26 mouse cellular contexts compared by ENCODE assay signal in genomic region chr1:82738066-82738465, GRCm38 (mm10). TPM values are rescaled to one million over a fixed set of nuclear protein-coding genes. Genes with fewer than 3 reads are reported as not detected.
"Had no signal": no experiment of that assay in that cellular context is flagged by ENCODE, and none has a peak within 500 bp of the region (broad histone marks: within the 10 kb centered on the region; RNA-seq: fewer than 3 reads in every experiment).

No protein-coding gene starts in this region.

- ATAC-seq: midbrain, embryonic 16.5 days had no signal

- H3K9ac ChIP-seq: lung, embryonic 14.5 days; midbrain, embryonic 12.5 days; neural tube, embryonic 13.5 days; neural tube, embryonic 15.5 days had no signal

- H3K9me3 ChIP-seq: midbrain, embryonic 10.5 days; midbrain, embryonic 12.5 days; neural tube, embryonic 13.5 days; neural tube, embryonic 15.5 days had no signal

- DNase-seq: lung, embryonic 14.5 days; lung, postnatal 10 days; lung, postnatal 4 days; midbrain, embryonic 14.5 days; retina, postnatal 1 day; right cerebral cortex, adult 18-20 months; right cerebral cortex, postnatal 25 days; right cerebral cortex, postnatal 4 days; spleen, adult 18-20 months; thymus, adult 18-20 months; thymus, postnatal 14 days; thymus, postnatal 36 days had no signal

- H3K4me1 ChIP-seq: midbrain, embryonic 10.5 days; midbrain, embryonic 12.5 days; neural tube, embryonic 13.5 days; neural tube, embryonic 15.5 days had no signal

- H3K4me2 ChIP-seq: lung, embryonic 14.5 days; midbrain, embryonic 12.5 days; neural tube, embryonic 13.5 days; neural tube, embryonic 15.5 days had no signal

- H3K27ac ChIP-seq: midbrain, embryonic 10.5 days; midbrain, embryonic 12.5 days; neural tube, embryonic 13.5 days; neural tube, embryonic 15.5 days had no signal

- H3K4me3 ChIP-seq: midbrain, embryonic 10.5 days; midbrain, embryonic 12.5 days; myocyte; neural tube, embryonic 13.5 days; neural tube, embryonic 15.5 days had no signal

- H3K27me3 ChIP-seq: midbrain, embryonic 12.5 days; neural tube, embryonic 13.5 days; neural tube, embryonic 15.5 days had no signal

RNA-seq across cellular contexts. Expression of gene Tm4sf20, which starts 30.2 kb away (rescaled TPM):
- total RNA-seq: megakaryocyte, adult 5-6 weeks; megakaryocyte-erythroid progenitor cell, adult 5-6 weeks had no signal
- polyA plus RNA-seq: lung, embryonic 14.5 days; lung, embryonic 16.5 days; midbrain, embryonic 10.5 days; myocyte; neural tube, embryonic 15.5 days had no signal

RNA-seq across cellular contexts. Expression of gene Gm47791, which starts 33.0 kb away (rescaled TPM):
- total RNA-seq: megakaryocyte, adult 5-6 weeks; megakaryocyte-erythroid progenitor cell, adult 5-6 weeks had no signal
- polyA plus RNA-seq: lung, embryonic 14.5 days; lung, embryonic 16.5 days; midbrain, embryonic 10.5 days; midbrain, embryonic 12.5 days; midbrain, embryonic 14.5 days; midbrain, embryonic 16.5 days; myocyte; neural tube, embryonic 11.5 days; neural tube, embryonic 13.5 days; neural tube, embryonic 15.5 days; small intestine, adult 2 months; stomach, embryonic 14.5 days; stomach, embryonic 16.5 days; thymus, postnatal 0 days had no signal
